Mouse (Mus musculus) ovary, adult 10 weeks (tissue): Measurements from ENCODE around the gene Btbd35f19. TPM values are rescaled to one million over a fixed set of nuclear protein-coding genes. Genes with fewer than 3 reads are reported as not detected.

Source experiments
- polyA plus RNA-seq: library from polyadenylated mRNA; stranded (reverse); fragments of 350-450 nt; fragmentation: Illumina TruSeq; extraction: RNeasy Lipid Tissue Mini Kit (QIAGEN cat#74804); gene quantifications from one replicate; pipeline ENCODE4 v1.2.3, GENCODE M21; 2014

The Btbd35f19 gene
- not detected for polyA plus RNA-seq

GRCm38 (mm10) chrX:31383818-31384217 lies at the start of gene Btbd35f19:
TSS of gene Btbd35f19 (minus strand) at chrX:31383918.

GRCm38 (mm10) chrX:31336154-31336553 lies 47.6 kb downstream of the Btbd35f19 start, which contains the start of gene Btbd35f26:
TSS of gene Btbd35f26 (plus strand) at chrX:31336454.

Other genes with a start within 250 kb of the Btbd35f19 start
- gene Spin2f, start 130.0 kb downstream of the Btbd35f19 start, polyA plus RNA-seq, result not detected
- not detected for gene Btbd35f26, start 47.5 kb downstream of the Btbd35f19 start, polyA plus RNA-seq
- gene Gm21883, start 190.4 kb upstream of the Btbd35f19 start, polyA plus RNA-seq, result not detected
- gene Spin2e, start 235.0 kb upstream of the Btbd35f19 start, polyA plus RNA-seq, result not detected